Mouse (Mus musculus) C2C12 (cell line): Measurements from ENCODE around the gene Tbc1d22a. TPM values are rescaled to one million over a fixed set of nuclear protein-coding genes. Genes with fewer than 3 reads are reported as not detected.

Experiments used
- H3K27me3 ChIP-seq: one replicate; pipeline ENCODE4 v1.6.1; 2011; ENCODE audit not compliant: control insufficient read depth, insufficient read depth, insufficient read length
- H3K36me3 ChIP-seq: one replicate; pipeline ENCODE4 v1.6.1; 2011; ENCODE audit not compliant: control insufficient read depth, insufficient read depth
- H3K4me3 ChIP-seq: one replicate; pipeline ENCODE4 v1.5.1; 2011; ENCODE audit warnings: mild to moderate bottlenecking, control low read depth; ENCODE audit not compliant: poor library complexity, insufficient read depth, severe bottlenecking
- H3K79me2 ChIP-seq: one replicate; pipeline ENCODE4 v1.6.1; 2011; ENCODE audit not compliant: control insufficient read depth, insufficient read depth
- H3K79me3 ChIP-seq: one replicate; pipeline ENCODE4 v1.6.1; 2011; ENCODE audit warnings: low read depth, control low read depth
- H3ac ChIP-seq: one replicate; pipeline ENCODE3; 2011; ENCODE audit warnings: low read depth; ENCODE audit not compliant: control insufficient read depth, insufficient read length
- CEBPB ChIP-seq: IDR thresholded peaks from one replicate; pipeline ENCODE4 v1.6.1; 2011; ENCODE audit warnings: low read depth, mild to moderate bottlenecking, control low read depth, moderate library complexity
- CTCF ChIP-seq: IDR thresholded peaks from one replicate; pipeline ENCODE4 v1.5.1; 2011; ENCODE audit not compliant: control insufficient read depth, insufficient read depth, insufficient read length
- FOSL1 ChIP-seq: IDR thresholded peaks from one replicate; pipeline ENCODE4 v1.8.0; 2011; ENCODE audit warnings: mild to moderate bottlenecking, low read length; ENCODE audit not compliant: poor library complexity, insufficient read depth, severe bottlenecking
- MAX ChIP-seq: IDR thresholded peaks from one replicate; pipeline ENCODE4 v1.6.1; 2011; ENCODE audit warnings: mild to moderate bottlenecking, control low read depth
- MYOD1 ChIP-seq: IDR thresholded peaks from one replicate; pipeline ENCODE4 v1.6.1; 2011; ENCODE audit warnings: low read depth; ENCODE audit not compliant: control insufficient read depth, insufficient read length
- MYOG ChIP-seq: IDR thresholded peaks from one replicate; pipeline ENCODE4 v1.6.1; 2011; ENCODE audit not compliant: control insufficient read depth, insufficient read length; ENCODE audit errors: extremely low read depth
- USF1 ChIP-seq: IDR thresholded peaks from one replicate; pipeline ENCODE4 v1.6.1; 2011; ENCODE audit warnings: low read depth, mild to moderate bottlenecking, control low read depth, moderate library complexity
- polyA plus RNA-seq: library from polyadenylated mRNA; unstranded; fragments of >200 nt; fragmentation: generic; extraction: Trizol; gene quantifications from one replicate; pipeline ENCODE4 v1.2.1, GENCODE M21; 2012; ENCODE audit warnings: missing spikeins

Tbc1d22a gene
- polyA plus RNA-seq, 1 experiment = 19.7 TPM

- Histone ChIP-seq H3K27me3 (no peaks in the 10 kb centered on the region), H3K36me3 (no peaks in the 10 kb centered on the region), H3K79me2 (no peaks in the 10 kb centered on the region), H3K4me3 (no peak overlapping the region), H3K79me3 (no peaks in the 10 kb centered on the region), H3ac (no peak overlapping the region)
- TF ChIP-seq MYOD1 (no peak), MAX (no peak), FOSL1 (no peak), CTCF (no peak)
Observed at GRCm38 (mm10) chr15:86279059-86279974, 65.1 kb downstream of the Tbc1d22a start.

- Histone ChIP-seq H3K36me3 (no peaks in the 10 kb centered on the region), H3K27me3 (no peaks in the 10 kb centered on the region), H3K4me3 (no peak overlapping the region), H3ac (no peak overlapping the region), H3K79me3 (no peaks in the 10 kb centered on the region), H3K79me2 (no peaks in the 10 kb centered on the region)
- TF ChIP-seq USF1 = no peak
- TF ChIP-seq MYOD1 = no peak
- no peak for TF ChIP-seq FOSL1
Observed at GRCm38 (mm10) chr15:86280137-86280536, 65.9 kb downstream of the Tbc1d22a start.

GRCm38 (mm10) chr15:86283238-86283637, 69.0 kb downstream of the Tbc1d22a start:
- Histone ChIP-seq H3K79me3 (no peaks in the 10 kb centered on the region), H3K79me2 (no peaks in the 10 kb centered on the region), H3K36me3 (no peaks in the 10 kb centered on the region), H3ac (no peak overlapping the region), H3K27me3 (no peaks in the 10 kb centered on the region), H3K4me3 (no peak overlapping the region)
- TF ChIP-seq CEBPB (no peak), MYOD1 (no peak), USF1 (no peak), MAX (no peak)

- TF ChIP-seq MYOD1 (no peak), MAX (no peak), CEBPB (no peak), CTCF (no peak), MYOG (no peak), USF1 (no peak), FOSL1 (no peak)
- H3K4me3 ChIP-seq = no peak overlapping the region
- H3ac ChIP-seq = no peak overlapping the region
- H3K36me3 ChIP-seq = no peaks in the 10 kb centered on the region
- no peaks in the 10 kb centered on the region for H3K27me3 ChIP-seq
- no peaks in the 10 kb centered on the region for H3K79me2 ChIP-seq
- no peaks in the 10 kb centered on the region for H3K79me3 ChIP-seq
Observed at GRCm38 (mm10) chr15:86285296-86285695, 71.0 kb downstream of the Tbc1d22a start.

- no peak overlapping the region for H3ac ChIP-seq
- H3K27me3 ChIP-seq = no peaks in the 10 kb centered on the region
- H3K4me3 ChIP-seq = no peak overlapping the region
- TF ChIP-seq FOSL1 (no peak), CTCF (no peak), MYOG (no peak), USF1 (no peak), MAX (no peak), MYOD1 (no peak), CEBPB (no peak)
- H3K79me2 ChIP-seq = no peaks in the 10 kb centered on the region
- H3K79me3 ChIP-seq = no peaks in the 10 kb centered on the region
- H3K36me3 ChIP-seq = no peaks in the 10 kb centered on the region
Observed at GRCm38 (mm10) chr15:86290074-86290473, 75.8 kb downstream of the Tbc1d22a start.

GRCm38 (mm10) chr15:86292288-86292687, 78.0 kb downstream of the Tbc1d22a start:
- H3K27me3 ChIP-seq = no peaks in the 10 kb centered on the region
- no peak for TF ChIP-seq CTCF
- TF ChIP-seq CEBPB = no peak
- no peak for TF ChIP-seq MAX
- no peak for TF ChIP-seq MYOD1
- no peak for TF ChIP-seq FOSL1
- TF ChIP-seq MYOG = no peak
- no peak for TF ChIP-seq USF1

More at GRCm38 (mm10) chr15:86292288-86292687, 78.0 kb downstream of the Tbc1d22a start:
- Histone ChIP-seq H3ac (no peak overlapping the region), H3K79me2 (no peaks in the 10 kb centered on the region), H3K79me3 (no peaks in the 10 kb centered on the region), H3K4me3 (no peak overlapping the region), H3K36me3 (no peaks in the 10 kb centered on the region)
